Mouse (Mus musculus) embryonic fibroblast, embryonic 13.5 days (primary cell): ENCODE measurements around the gene Slc28a1.

Experiments used
- CTCF ChIP-seq: IDR thresholded peaks from 2 replicates; pipeline ENCODE4 v1.5.1; 2011; ENCODE audit warnings: mild to moderate bottlenecking, control low read depth, low read length, moderate library complexity, borderline replicate concordance; ENCODE audit not compliant: insufficient read depth
- POLR2A ChIP-seq: IDR thresholded peaks from 2 replicates; pipeline ENCODE4 v1.6.1; 2011; ENCODE audit warnings: low read depth, mild to moderate bottlenecking, control low read depth, low read length, moderate library complexity

- TF ChIP-seq CTCF (no peak), POLR2A (no peak)
Observed at GRCm38 (mm10) chr7:81102854-81103253, 11.7 kb upstream of the Slc28a1 start.
